Mouse (Mus musculus) limb, embryonic 14.5 days (tissue): ENCODE measurements around the gene Sf3b5. TPM values are rescaled to one million over a fixed set of nuclear protein-coding genes. Genes with fewer than 3 reads are reported as not detected.

Experiments used
- ATAC-seq: fragments of 200-750 bp; cut with Nextera tagmentation; 2 replicates; pipeline ENCODE4 v1.8.0; 2017; ENCODE audit warnings: low read depth, moderate number of reproducible peaks, moderate TSS enrichment; ENCODE audit not compliant: low FRiP score
- DNase-seq: peaks from one replicate; pipeline ENCODE4 v3.0.0-alpha.2; 2015; ENCODE audit warnings: low spot score
- H3K27ac ChIP-seq: fragments of 300-500 bp; sonication (generic); replicated peaks from 2 replicates; pipeline ENCODE4 v1.5.1; 2014; ENCODE audit warnings: low read depth, mild to moderate bottlenecking, low read length, moderate library complexity, mixed read lengths
- H3K27me3 ChIP-seq: fragments of 300-500 bp; sonication (generic); 2 replicates; pipeline ENCODE4 v1.6.1; 2014; ENCODE audit warnings: low read length, mixed read lengths; ENCODE audit not compliant: control insufficient read depth, insufficient read depth
- H3K36me3 ChIP-seq: fragments of 300-500 bp; sonication (generic); 2 replicates; pipeline ENCODE4 v1.6.1; 2014; ENCODE audit warnings: mild to moderate bottlenecking, low read length, moderate library complexity, mixed read lengths; ENCODE audit not compliant: control insufficient read depth, insufficient read depth
- H3K4me1 ChIP-seq: fragments of 300-500 bp; sonication (generic); 2 replicates; pipeline ENCODE4 v1.6.1; 2014; ENCODE audit warnings: antibody characterized with exemption, low read length, mixed read lengths; ENCODE audit not compliant: control insufficient read depth, insufficient read depth
- H3K4me2 ChIP-seq: fragments of 300-500 bp; sonication (generic); replicated peaks from 2 replicates; pipeline ENCODE4 v1.6.1; 2014; ENCODE audit warnings: low read depth, mild to moderate bottlenecking, low read length, moderate library complexity; ENCODE audit not compliant: severe bottlenecking
- H3K4me3 ChIP-seq: fragments of 300-500 bp; sonication (generic); replicated peaks from 2 replicates; pipeline ENCODE4 v1.5.1; 2014; ENCODE audit warnings: low read length
- H3K9ac ChIP-seq: fragments of 300-500 bp; sonication (generic); 2 replicates; pipeline ENCODE4 v1.6.1; 2014; ENCODE audit warnings: mild to moderate bottlenecking, low read depth, low read length, moderate library complexity; ENCODE audit not compliant: severe bottlenecking
- H3K9me3 ChIP-seq: fragments of 300-500 bp; sonication (generic); 2 replicates; pipeline ENCODE4 v1.6.1; 2016; ENCODE audit warnings: low read length; ENCODE audit not compliant: control insufficient read depth
- POLR2A ChIP-seq: fragments of 200-500 bp; IDR thresholded peaks from 2 replicates; pipeline ENCODE4 v1.8.0; 2012; ENCODE audit warnings: inconsistent platforms, mild to moderate bottlenecking, moderate library complexity, borderline replicate concordance; ENCODE audit not compliant: insufficient read depth, insufficient read length; ENCODE audit errors: extremely low read depth
- WGBS: fragments of 180-500 bp; shearing (Covaris S2); extraction: QIAGEN DNeasy Blood & Tissue Kit; methylation state at CpG from one replicate; pipeline ENCODE4 v1.1.7; 2014; 5-methylcytosine and 5-hydroxymethylcytosine counted together
- polyA plus RNA-seq, 2 experiments: library from polyadenylated mRNA; depleted of rRNA in 1 of 2; stranded (reverse) in 1 of 2; unstranded in 1 of 2; fragments of >200 nt; fragmentation: Nextera tagmentation in 1 of 2; extraction: Ambion mirVana in 1 of 2; gene quantifications; 2 replicates each; pipeline versions ENCODE4 v1.2.1 to v1.2.3; 2012 to 2014

Sf3b5 gene
- polyA plus RNA-seq, 2 experiments: 45.6 to 50.0 TPM

- peak overlapping the region; percentile 86 for H3K4me2 ChIP-seq
- peak overlapping the region; percentile 72 for H3K4me3 ChIP-seq
- H3K36me3 ChIP-seq: no peaks in the 10 kb centered on the region
- ATAC-seq (no peak), DNase-seq (no peak)
- 5% methylated on average over 29 of the region's 29 CpGs for WGBS
- H3K9ac ChIP-seq: peak overlapping the region; percentile 68
- no peak for TF ChIP-seq POLR2A
- H3K27me3 ChIP-seq: no peaks in the 10 kb centered on the region
- peaks cover 2% of the 10 kb centered on the region; the same call in 1 of the 2 replicates for H3K4me1 ChIP-seq
- no peak overlapping the region; the same call in 1 of the 2 replicates for H3K27ac ChIP-seq
- H3K9me3 ChIP-seq: no peaks in the 10 kb centered on the region
These were observed 41.6 kb upstream of the Sf3b5 start for GRCm38 (mm10) chr10:12963362-12964147.

GRCm38 (mm10) chr10:12964151-12965075, 40.7 kb upstream of the Sf3b5 start, which contains the start of gene Stx11:
Gene Stx11, minus strand, starts transcription at chr10:12964298.
- DNase-seq (peak; percentile 64), ATAC-seq (peak; percentile 89)
- H3K36me3 ChIP-seq: no peaks in the 10 kb centered on the region
- TF ChIP-seq POLR2A: no peak
- H3K27ac ChIP-seq: no peak within 1 kb of the TSS; the same call in 1 of the 2 replicates
- peak within 1 kb of the TSS; percentile 86 for H3K4me2 ChIP-seq
- H3K27me3 ChIP-seq: no peaks in the 10 kb centered on the region
- 3% methylated on average over 52 of the region's 56 CpGs for WGBS
- H3K9me3 ChIP-seq: no peaks in the 10 kb centered on the region
- H3K9ac ChIP-seq: peak within 1 kb of the TSS; percentile 68
- H3K4me1 ChIP-seq: peaks cover 2% of the 10 kb centered on the region; the same call in 1 of the 2 replicates
- H3K4me3 ChIP-seq: peak within 1 kb of the TSS; percentile 72

- ATAC-seq (no peak), DNase-seq (no peak)
- Histone ChIP-seq H3K4me3 (no peak overlapping the region), H3K36me3 (no peaks in the 10 kb centered on the region), H3K27ac (no peak overlapping the region), H3K4me2 (no peak overlapping the region), H3K4me1 (peaks cover 2% of the 10 kb centered on the region; the same call in 1 of the 2 replicates), H3K9me3 (no peaks in the 10 kb centered on the region), H3K9ac (no peak overlapping the region), H3K27me3 (no peaks in the 10 kb centered on the region)
- WGBS: 53% methylated on average over 5 of the region's 5 CpGs
- no peak for TF ChIP-seq POLR2A
These were observed 39.4 kb upstream of the Sf3b5 start for GRCm38 (mm10) chr10:12965669-12966180.

DNA sequence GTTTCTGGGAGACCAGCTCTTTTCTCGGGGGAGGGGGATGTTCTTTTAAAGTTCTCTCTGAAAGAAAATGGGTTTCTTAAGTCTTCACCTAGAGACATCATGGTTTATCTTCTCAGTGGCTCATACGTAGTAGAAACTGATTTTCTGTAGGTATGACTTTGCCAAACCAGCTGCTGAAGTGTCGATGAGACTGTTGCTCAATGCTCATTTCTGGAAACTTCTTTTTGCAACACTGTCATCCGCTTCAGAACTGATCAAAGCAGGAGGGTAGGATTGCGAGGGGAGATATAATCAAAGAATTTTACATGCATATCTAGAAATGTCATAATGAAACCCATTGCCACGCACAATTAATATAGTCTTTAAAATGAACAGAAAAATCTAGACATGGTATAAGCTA, 30.6 kb upstream of the Sf3b5 start:
- H3K9me3 ChIP-seq: no peaks in the 10 kb centered on the region
- H3K36me3 ChIP-seq: no peaks in the 10 kb centered on the region
- no peaks in the 10 kb centered on the region for H3K27me3 ChIP-seq
- ATAC-seq (no peak), DNase-seq (no peak)
- H3K4me1 ChIP-seq: no peaks in the 10 kb centered on the region
- H3K27ac ChIP-seq: no peak overlapping the region
- TF ChIP-seq POLR2A: no peak
- 89% methylated on average over 6 of the region's 6 CpGs for WGBS
- H3K4me2 ChIP-seq: no peak overlapping the region
- H3K4me3 ChIP-seq: no peak overlapping the region
- H3K9ac ChIP-seq: no peak overlapping the region

DNA sequence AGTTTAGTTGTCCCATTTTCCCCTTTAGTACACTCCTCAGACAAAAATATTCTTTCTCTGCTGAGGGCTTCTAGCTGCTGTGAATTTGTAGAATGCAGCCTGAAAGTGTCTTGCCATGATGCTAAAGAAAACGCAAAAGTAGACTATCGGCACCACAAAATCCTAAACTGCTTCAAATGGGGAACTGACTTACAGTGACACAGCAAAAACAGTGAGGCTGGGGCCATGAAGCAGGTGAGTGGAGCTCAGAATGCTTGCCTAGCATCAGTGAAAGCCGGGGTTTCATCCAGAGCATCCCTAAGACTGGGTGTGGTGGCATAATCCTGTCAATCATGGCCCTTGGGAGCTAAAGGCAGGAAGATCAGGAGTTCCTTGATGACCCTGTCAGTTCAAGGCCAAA, 29.7 kb upstream of the Sf3b5 start:
- DNase-seq (no peak), ATAC-seq (no peak)
- Histone ChIP-seq H3K4me1 (no peaks in the 10 kb centered on the region), H3K36me3 (no peaks in the 10 kb centered on the region), H3K4me2 (no peak overlapping the region), H3K27me3 (no peaks in the 10 kb centered on the region), H3K4me3 (no peak overlapping the region), H3K9me3 (no peaks in the 10 kb centered on the region), H3K9ac (no peak overlapping the region), H3K27ac (no peak overlapping the region)
- WGBS: 92% methylated on average over 3 of the region's 3 CpGs
- no peak for TF ChIP-seq POLR2A
